Mouse (Mus musculus): Measurements from ENCODE around the gene Ccnq. TPM values are rescaled to one million over a fixed set of nuclear protein-coding genes. Genes with fewer than 3 reads are reported as not detected.
"Not testable (repeated sequence)": the region's sequence is repeated elsewhere in the genome, so short reads cannot be mapped to it uniquely, and the experiment has no call there.

Gene Ccnq
- polyA plus RNA-seq, 1 experiment from 2014 or later = 43.1 TPM

DNA sequence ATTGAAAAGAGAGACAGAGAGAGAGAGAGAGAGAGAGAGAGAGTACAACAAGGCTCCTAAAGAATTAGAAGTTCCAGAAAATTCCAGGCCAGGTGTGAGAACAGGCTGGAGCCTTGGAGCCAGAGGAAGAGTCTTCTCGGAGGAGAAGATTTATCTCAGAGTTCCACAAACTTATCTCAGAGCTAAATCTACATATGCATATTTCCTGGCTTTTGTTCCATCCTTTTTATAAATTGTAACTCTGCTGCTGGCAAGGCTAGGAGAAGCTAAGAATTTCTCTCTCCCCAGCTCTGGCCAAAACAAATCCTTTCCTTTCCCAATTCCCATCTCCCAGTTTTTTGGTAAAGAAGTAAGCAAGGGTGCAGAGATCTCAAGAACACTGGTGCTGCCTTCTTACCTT, 3.8 kb upstream of the Ccnq start:
- Histone ChIP-seq H3K4me1 (peaks cover 6% of the 10 kb centered on the region), H3K27ac (no peak overlapping the region), H3K9me3 (no peaks in the 10 kb centered on the region), H3K4me3 (no peak overlapping the region), H3K4me2 (replicated peaks) (no peak overlapping the region), H3K27me3 (no peaks in the 10 kb centered on the region), H3K36me3 (no peaks in the 10 kb centered on the region), H3K9ac (no peak overlapping the region)
- no peak for ATAC-seq (ENCODE audit: insufficient number of reproducible peaks, insufficient read depth, low FRiP score, low TSS enrichment)
- whole genome bisulfite sequencing = 76% methylated on average over 1 of the region's 1 CpGs

- not testable (repeated sequence) for H3K4me3 ChIP-seq; H3K9ac ChIP-seq; H3K27ac ChIP-seq; H3K36me3 ChIP-seq; ATAC-seq (ENCODE audit: insufficient number of reproducible peaks, insufficient read depth, low FRiP score, low TSS enrichment); H3K27me3 ChIP-seq; H3K4me2 ChIP-seq (replicated peaks); H3K9me3 ChIP-seq; H3K4me1 ChIP-seq
- WGBS = 85% methylated on average over 1 of the region's 1 CpGs
Measured at GRCm38 (mm10) chr11:78754177-78754576, 2.6 kb upstream of the Ccnq start.

DNA sequence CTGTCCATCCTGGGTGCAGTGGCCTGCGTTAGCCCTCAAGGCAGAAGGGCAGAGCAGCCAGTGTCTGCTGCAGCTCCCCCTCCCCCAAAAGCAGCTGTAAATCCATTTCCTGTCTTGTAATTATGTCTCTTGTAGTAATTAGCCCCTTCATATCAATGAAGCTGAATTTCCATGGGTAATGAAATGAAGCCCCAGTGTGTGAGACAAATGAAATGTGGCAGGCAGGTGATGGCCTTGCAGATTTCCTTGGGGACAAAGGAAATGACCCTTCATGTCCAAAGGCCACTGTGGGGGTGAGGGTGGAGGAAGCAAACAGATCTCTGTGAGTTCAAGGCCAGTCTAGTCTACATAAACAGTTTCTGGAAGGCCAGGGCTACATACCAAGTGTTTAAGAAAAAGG, 1.7 kb upstream of the Ccnq start:
- H3K4me2 ChIP-seq (replicated peaks) = no peak overlapping the region
- H3K4me3 ChIP-seq = no peak overlapping the region
- WGBS = 44% methylated on average over 1 of the region's 1 CpGs
- no peak overlapping the region for H3K27ac ChIP-seq
- H3K4me1 ChIP-seq = peaks cover 6% of the 10 kb centered on the region
- peaks cover 8% of the 10 kb centered on the region; the same call in 1 of the 2 replicates for H3K36me3 ChIP-seq
- no peaks in the 10 kb centered on the region for H3K27me3 ChIP-seq
- no peak overlapping the region for H3K9ac ChIP-seq
- no peak for ATAC-seq (ENCODE audit: insufficient number of reproducible peaks, insufficient read depth, low FRiP score, low TSS enrichment)
- H3K9me3 ChIP-seq = no peaks in the 10 kb centered on the region

DNA sequence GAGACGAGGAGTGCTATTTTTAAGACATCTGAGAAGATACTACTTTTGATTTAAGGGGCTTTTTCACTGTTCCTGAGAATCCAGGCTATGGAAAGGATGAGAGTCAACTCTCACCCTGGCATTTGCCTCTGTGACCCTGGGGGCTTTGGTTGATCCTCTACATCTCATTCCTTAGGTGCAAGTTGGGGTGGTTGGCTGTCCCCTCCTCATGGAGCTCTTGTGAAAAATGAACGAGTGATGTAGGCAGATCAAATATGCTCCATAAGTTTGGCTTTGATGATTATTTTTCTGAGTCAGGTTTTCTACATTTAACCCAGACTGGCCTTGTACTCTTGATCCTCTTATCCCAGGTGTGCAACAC, 294 bp upstream of the Ccnq start:
- 8% methylated on average over 2 of the region's 2 CpGs for WGBS
- peak overlapping the region; percentile 87 for H3K4me2 ChIP-seq (replicated peaks)
- no peaks in the 10 kb centered on the region for H3K27me3 ChIP-seq
- no peak for ATAC-seq (ENCODE audit: insufficient number of reproducible peaks, insufficient read depth, low FRiP score, low TSS enrichment)
- H3K4me1 ChIP-seq = peaks cover 6% of the 10 kb centered on the region
- H3K4me3 ChIP-seq = peak overlapping the region; percentile 61
- H3K27ac ChIP-seq = no peak overlapping the region; the same call in 1 of the 2 replicates
- H3K9me3 ChIP-seq = no peaks in the 10 kb centered on the region
- H3K9ac ChIP-seq = peak overlapping the region; percentile 57
- peaks cover 8% of the 10 kb centered on the region; the same call in 1 of the 2 replicates for H3K36me3 ChIP-seq

DNA sequence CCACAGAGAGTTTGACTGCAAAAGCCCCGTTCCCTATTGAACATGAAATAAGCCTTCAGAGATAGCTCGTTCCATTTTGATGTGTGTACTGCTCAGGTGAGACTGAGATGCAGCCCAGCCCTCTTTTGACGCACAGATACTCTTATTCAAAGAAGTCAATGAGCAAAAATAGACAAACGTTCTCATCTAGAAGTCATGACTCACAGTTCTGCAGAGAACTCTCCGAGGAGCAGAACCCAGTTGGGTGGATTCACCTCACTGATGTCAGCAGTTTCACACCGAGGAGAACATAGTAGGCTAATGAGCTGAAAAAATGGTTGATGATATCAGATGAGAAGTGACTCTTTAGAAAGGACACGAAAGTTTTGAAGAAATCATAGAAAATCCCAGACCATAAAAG, 5.3 kb downstream of the Ccnq start:
- H3K36me3 ChIP-seq = peaks cover 8% of the 10 kb centered on the region; the same call in 1 of the 2 replicates
- no peak for ATAC-seq (ENCODE audit: insufficient number of reproducible peaks, insufficient read depth, low FRiP score, low TSS enrichment)
- H3K4me2 ChIP-seq (replicated peaks) = no peak overlapping the region
- no peak overlapping the region for H3K27ac ChIP-seq
- peaks cover 6% of the 10 kb centered on the region for H3K4me1 ChIP-seq
- H3K9me3 ChIP-seq = no peaks in the 10 kb centered on the region
- 92% methylated on average over 7 of the region's 7 CpGs for WGBS
- no peak overlapping the region for H3K9ac ChIP-seq
- H3K27me3 ChIP-seq = no peaks in the 10 kb centered on the region
- no peak overlapping the region for H3K4me3 ChIP-seq

GRCm38 (mm10) chr11:78745475-78745874, 6.1 kb downstream of the Ccnq start:
- Histone ChIP-seq H3K9me3 (no peaks in the 10 kb centered on the region), H3K27ac (no peak overlapping the region), H3K9ac (no peak overlapping the region), H3K4me3 (no peak overlapping the region), H3K27me3 (no peaks in the 10 kb centered on the region), H3K4me2 (replicated peaks) (no peak overlapping the region), H3K4me1 (peaks cover under 1% of the 10 kb centered on the region; the same call in 1 of the 2 replicates), H3K36me3 (peaks cover 8% of the 10 kb centered on the region; the same call in 1 of the 2 replicates)
- ATAC-seq (ENCODE audit: insufficient number of reproducible peaks, insufficient read depth, low FRiP score, low TSS enrichment) = no peak
- 63% methylated on average over 4 of the region's 4 CpGs for WGBS

- H3K27ac ChIP-seq = no peak overlapping the region
- no peak overlapping the region for H3K4me3 ChIP-seq
- no peak overlapping the region for H3K9ac ChIP-seq
- H3K36me3 ChIP-seq = no peaks in the 10 kb centered on the region
- H3K27me3 ChIP-seq = no peaks in the 10 kb centered on the region
- no peaks in the 10 kb centered on the region for H3K4me1 ChIP-seq
- no peaks in the 10 kb centered on the region for H3K9me3 ChIP-seq
- no peak for ATAC-seq (ENCODE audit: insufficient number of reproducible peaks, insufficient read depth, low FRiP score, low TSS enrichment)
- WGBS = 67% methylated on average over 3 of the region's 3 CpGs
- no peak overlapping the region for H3K4me2 ChIP-seq (replicated peaks)
Measured at GRCm38 (mm10) chr11:78742461-78742860, 9.1 kb downstream of the Ccnq start.

- Histone ChIP-seq H3K9ac (no peak overlapping the region), H3K27ac (no peak overlapping the region), H3K4me2 (replicated peaks) (no peak overlapping the region), H3K9me3 (no peaks in the 10 kb centered on the region), H3K27me3 (no peaks in the 10 kb centered on the region), H3K36me3 (no peaks in the 10 kb centered on the region), H3K4me1 (no peaks in the 10 kb centered on the region), H3K4me3 (no peak overlapping the region)
- ATAC-seq (ENCODE audit: insufficient number of reproducible peaks, insufficient read depth, low FRiP score, low TSS enrichment) = no peak
- WGBS = 62% methylated on average over 7 of the region's 7 CpGs
Measured at GRCm38 (mm10) chr11:78741958-78742357, 9.6 kb downstream of the Ccnq start.

GRCm38 (mm10) chr11:78739361-78739760, 12.2 kb downstream of the Ccnq start:
- H3K4me2 ChIP-seq (replicated peaks) = no peak overlapping the region
- H3K36me3 ChIP-seq = no peaks in the 10 kb centered on the region
- H3K27ac ChIP-seq = no peak overlapping the region
- H3K4me1 ChIP-seq = no peaks in the 10 kb centered on the region
- H3K4me3 ChIP-seq = no peak overlapping the region
- no peaks in the 10 kb centered on the region for H3K27me3 ChIP-seq
- no peaks in the 10 kb centered on the region for H3K9me3 ChIP-seq
- no peak overlapping the region for H3K9ac ChIP-seq
- ATAC-seq (ENCODE audit: insufficient number of reproducible peaks, insufficient read depth, low FRiP score, low TSS enrichment) = no peak

GRCm38 (mm10) chr11:78736877-78737408, 14.6 kb downstream of the Ccnq start:
- no peaks in the 10 kb centered on the region for H3K36me3 ChIP-seq
- H3K9ac ChIP-seq = no peak overlapping the region
- H3K4me2 ChIP-seq (replicated peaks) = no peak overlapping the region
- H3K4me3 ChIP-seq = no peak overlapping the region
- 50% methylated on average over 3 of the region's 3 CpGs for whole genome bisulfite sequencing
- H3K9me3 ChIP-seq = no peaks in the 10 kb centered on the region
- no peak for ATAC-seq (ENCODE audit: insufficient number of reproducible peaks, insufficient read depth, low FRiP score, low TSS enrichment)
- H3K4me1 ChIP-seq = no peaks in the 10 kb centered on the region
- no peaks in the 10 kb centered on the region for H3K27me3 ChIP-seq
- no peak overlapping the region for H3K27ac ChIP-seq

- Histone ChIP-seq H3K36me3 (no peaks in the 10 kb centered on the region), H3K4me2 (replicated peaks) (no peak overlapping the region), H3K4me3 (no peak overlapping the region), H3K9me3 (no peaks in the 10 kb centered on the region), H3K4me1 (no peaks in the 10 kb centered on the region), H3K27ac (no peak overlapping the region), H3K27me3 (no peaks in the 10 kb centered on the region), H3K9ac (no peak overlapping the region)
- ATAC-seq (ENCODE audit: insufficient number of reproducible peaks, insufficient read depth, low FRiP score, low TSS enrichment) = no peak
- 89% methylated on average over 1 of the region's 1 CpGs for WGBS
Measured at GRCm38 (mm10) chr11:78735168-78735567, 16.4 kb downstream of the Ccnq start.

- H3K27ac ChIP-seq = no peak overlapping the region
- H3K9ac ChIP-seq = no peak overlapping the region
- H3K9me3 ChIP-seq = no peaks in the 10 kb centered on the region
- H3K4me2 ChIP-seq (replicated peaks) = no peak overlapping the region
- no peak for ATAC-seq (ENCODE audit: insufficient number of reproducible peaks, insufficient read depth, low FRiP score, low TSS enrichment)
- no peaks in the 10 kb centered on the region for H3K27me3 ChIP-seq
- no peaks in the 10 kb centered on the region for H3K4me1 ChIP-seq
- H3K4me3 ChIP-seq = no peak overlapping the region
- 79% methylated on average over 6 of the region's 6 CpGs for WGBS
- no peaks in the 10 kb centered on the region for H3K36me3 ChIP-seq
Measured at GRCm38 (mm10) chr11:78732619-78733018, 18.9 kb downstream of the Ccnq start.

- H3K4me3 ChIP-seq = no peak overlapping the region
- no peak overlapping the region for H3K9ac ChIP-seq
- WGBS = 23% methylated on average over 2 of the region's 2 CpGs
- H3K4me1 ChIP-seq = no peaks in the 10 kb centered on the region
- no peaks in the 10 kb centered on the region for H3K9me3 ChIP-seq
- H3K36me3 ChIP-seq = no peaks in the 10 kb centered on the region
- no peak overlapping the region for H3K4me2 ChIP-seq (replicated peaks)
- H3K27me3 ChIP-seq = no peaks in the 10 kb centered on the region
- no peak for ATAC-seq (ENCODE audit: insufficient number of reproducible peaks, insufficient read depth, low FRiP score, low TSS enrichment)
- no peak overlapping the region for H3K27ac ChIP-seq
Measured at GRCm38 (mm10) chr11:78730902-78731301, 20.6 kb downstream of the Ccnq start.
